Mouse (Mus musculus) liver, adult (tissue): ENCODE data around the gene Fbxo47.

Experiments
- GATA4 ChIP-seq: IDR thresholded peaks from 2 replicates; pipeline ENCODE4 v1.6.1; 2014; ENCODE audit warnings: mild to moderate bottlenecking, low read length; ENCODE audit not compliant: insufficient replicate concordance

The Fbxo47 gene

DNA sequence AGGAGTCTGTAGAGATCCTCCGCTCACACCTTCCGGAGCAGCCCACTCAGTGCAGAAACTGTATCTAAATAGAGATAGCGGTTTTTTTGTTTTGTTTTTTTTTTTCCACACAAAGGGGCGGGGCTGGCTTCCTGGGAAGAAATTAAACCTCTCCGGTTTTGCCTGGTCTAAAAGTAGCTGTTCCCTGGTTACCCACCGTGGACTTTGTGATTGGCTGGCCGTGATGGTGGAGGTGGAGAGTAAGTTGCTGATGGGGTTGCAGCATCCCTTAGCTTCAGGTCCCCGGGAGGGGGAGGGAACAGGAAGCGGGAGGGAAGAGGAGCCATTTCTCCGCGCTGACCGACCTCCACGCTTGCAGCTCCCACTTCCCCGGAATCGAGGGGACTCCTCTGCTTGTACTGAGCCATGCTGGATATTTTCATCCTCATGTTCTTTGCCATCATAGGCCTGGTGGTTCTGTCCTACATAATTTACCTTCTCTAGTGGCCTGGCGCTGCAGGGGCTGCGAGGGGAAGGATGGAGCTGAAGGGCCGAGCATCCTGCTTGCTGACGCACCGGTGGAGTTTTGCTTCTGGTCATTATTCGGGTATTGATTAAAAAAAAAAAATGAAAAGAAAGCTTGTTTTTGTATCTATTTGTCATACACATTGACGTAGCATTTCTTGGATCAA, 42.8 kb downstream of the Fbxo47 start:
- peak; percentile 17; the same call in 1 of the 2 replicates for TF ChIP-seq GATA4

- TF ChIP-seq GATA4: no peak
Observed at GRCm38 (mm10) chr11:97840539-97840954, 43.4 kb downstream of the Fbxo47 start, which contains the start of gene B230217C12Rik. Gene B230217C12Rik (plus strand): TSS chr11:97840780.

GRCm38 (mm10) chr11:97840135-97840490, 43.8 kb downstream of the Fbxo47 start:
- TF ChIP-seq GATA4: no peak

DNA sequence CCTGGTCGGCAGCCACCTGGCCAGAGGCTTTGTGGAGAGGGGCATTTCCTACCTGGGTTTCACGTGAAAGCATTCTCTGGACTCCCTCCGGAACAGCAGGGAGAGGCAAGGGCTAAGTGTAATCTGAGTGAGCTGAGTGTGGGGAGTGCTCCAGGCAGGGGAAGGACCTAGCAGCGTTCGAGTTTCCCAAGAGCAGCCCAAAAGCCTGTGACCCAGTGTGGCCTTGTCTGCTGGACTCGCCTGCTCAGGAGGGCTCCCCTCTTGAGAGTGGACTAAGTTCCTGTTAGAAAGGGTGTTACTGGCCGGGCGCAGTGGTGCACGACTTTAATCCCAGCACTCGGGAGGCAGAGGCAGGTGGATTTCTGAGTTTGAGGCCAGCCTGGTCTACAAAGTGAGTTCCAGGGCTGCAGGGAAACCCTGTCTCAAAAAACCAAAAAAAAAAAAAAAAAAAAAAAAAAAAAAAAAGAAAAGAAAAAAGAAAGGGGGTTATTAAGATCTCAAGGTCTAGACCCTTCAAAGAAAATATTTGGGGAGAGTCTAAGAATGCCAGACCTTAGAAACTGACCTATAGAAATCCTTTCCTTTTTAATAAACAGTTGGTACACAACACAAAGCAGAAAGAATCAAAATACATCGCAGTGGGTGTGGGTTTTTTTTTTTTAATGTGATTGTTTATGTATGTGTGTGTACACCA, 44.4 kb downstream of the Fbxo47 start:
- TF ChIP-seq GATA4: no peak

GRCm38 (mm10) chr11:97838779-97839440, 45.0 kb downstream of the Fbxo47 start:
- no peak for TF ChIP-seq GATA4

DNA sequence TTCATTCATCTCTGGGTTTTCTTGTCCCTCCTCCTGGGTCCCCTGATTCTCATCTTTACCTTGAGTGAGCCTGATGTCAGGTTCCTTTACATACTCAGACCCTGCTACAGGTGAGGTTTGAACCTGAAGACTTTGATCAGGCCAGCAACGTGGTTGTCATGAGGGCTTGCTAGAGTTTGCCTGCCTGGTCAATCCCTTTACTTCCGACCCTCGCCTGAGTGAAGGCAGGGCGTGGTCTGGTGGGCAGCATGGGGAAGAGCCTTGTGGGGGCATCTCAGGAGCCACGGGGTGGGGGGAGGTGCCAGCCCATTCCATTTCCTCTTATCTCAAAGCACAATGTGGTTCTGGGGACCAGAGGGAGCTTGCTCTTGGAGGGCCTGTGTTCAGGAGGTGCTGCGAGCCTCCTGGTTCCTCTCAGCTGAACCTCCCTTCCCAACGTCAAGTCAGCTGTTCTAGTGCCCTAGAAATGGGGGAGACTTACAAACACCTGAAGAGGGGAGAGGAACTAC, 46.3 kb downstream of the Fbxo47 start:
- TF ChIP-seq GATA4: no peak

DNA sequence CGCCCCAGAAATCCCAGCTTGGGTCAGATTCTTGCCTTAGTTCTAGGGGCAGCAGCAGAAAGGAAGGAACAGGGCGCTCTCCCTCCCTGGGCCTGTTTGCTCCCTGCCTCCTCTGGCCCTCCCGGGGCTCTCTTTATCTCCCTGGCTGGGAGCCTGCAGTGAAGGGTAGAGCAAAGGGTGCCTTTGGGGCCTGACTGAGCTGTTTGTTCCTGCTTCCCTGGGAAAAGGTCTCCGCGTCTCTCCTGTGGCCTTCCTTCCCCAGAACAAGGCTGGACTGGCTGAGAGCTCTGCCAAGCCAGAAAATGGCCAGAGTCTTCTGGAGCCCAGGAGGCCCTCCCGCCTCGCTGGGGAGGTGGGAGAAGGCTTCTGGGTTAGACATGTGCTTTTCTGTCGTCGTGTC, 46.9 kb downstream of the Fbxo47 start:
- TF ChIP-seq GATA4: peak; percentile 58; the same call in 1 of the 2 replicates

GRCm38 (mm10) chr11:97836541-97836940, 47.4 kb downstream of the Fbxo47 start:
- TF ChIP-seq GATA4: no peak

GRCm38 (mm10) chr11:97833352-97833751, 50.6 kb downstream of the Fbxo47 start:
- no peak for TF ChIP-seq GATA4

- peak; percentile 12; the same call in 1 of the 2 replicates for TF ChIP-seq GATA4
Observed at GRCm38 (mm10) chr11:97832001-97832400, 52.0 kb downstream of the Fbxo47 start.

DNA sequence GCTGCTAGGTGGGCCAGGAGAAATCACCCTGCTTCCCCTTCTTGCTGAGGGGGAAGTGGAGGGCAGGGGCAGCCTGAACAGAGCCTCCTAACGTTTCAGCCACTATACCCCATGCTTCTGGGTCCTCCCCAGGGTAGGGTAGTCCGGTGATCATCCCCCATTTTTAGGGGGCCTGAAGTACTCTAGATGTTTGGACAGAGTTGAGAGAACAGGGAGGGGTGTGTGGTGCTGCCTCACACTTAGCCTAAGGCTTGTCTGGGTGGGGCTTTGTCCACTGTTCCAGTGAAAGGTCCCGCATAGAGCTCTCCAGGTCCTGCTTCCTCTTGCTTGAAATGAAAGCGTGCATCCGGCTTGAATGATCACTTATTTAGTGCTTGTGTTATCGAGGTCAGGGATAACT, 53.5 kb downstream of the Fbxo47 start:
- TF ChIP-seq GATA4: no peak

DNA sequence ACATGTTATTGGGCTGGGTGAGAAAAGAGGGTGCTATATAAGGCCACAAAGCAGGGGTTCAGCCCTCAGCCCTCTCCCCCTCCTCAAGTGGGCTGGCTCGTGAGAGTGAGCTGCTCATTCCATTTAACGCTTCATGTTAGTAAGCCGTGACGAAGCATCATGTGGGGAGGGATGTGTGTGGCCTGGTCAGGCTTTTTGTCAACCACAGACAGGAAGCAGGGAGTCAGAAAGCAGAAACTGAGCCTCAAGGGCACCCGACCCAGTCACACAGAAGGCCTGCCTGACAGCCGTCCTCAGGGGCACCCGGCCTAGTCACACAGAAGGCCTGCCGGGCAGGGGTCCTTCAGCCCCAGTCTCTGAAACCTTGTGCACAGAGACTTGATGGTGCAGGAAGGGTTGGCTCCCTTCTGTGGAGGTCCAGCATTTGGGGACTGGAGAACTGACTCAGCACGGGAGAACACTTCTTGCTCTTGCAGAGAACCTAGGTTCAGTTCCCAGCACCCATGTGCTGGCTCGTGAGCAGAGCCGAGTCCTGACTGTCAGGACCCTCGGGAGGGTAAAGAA, 54.0 kb downstream of the Fbxo47 start:
- no peak for TF ChIP-seq GATA4

DNA sequence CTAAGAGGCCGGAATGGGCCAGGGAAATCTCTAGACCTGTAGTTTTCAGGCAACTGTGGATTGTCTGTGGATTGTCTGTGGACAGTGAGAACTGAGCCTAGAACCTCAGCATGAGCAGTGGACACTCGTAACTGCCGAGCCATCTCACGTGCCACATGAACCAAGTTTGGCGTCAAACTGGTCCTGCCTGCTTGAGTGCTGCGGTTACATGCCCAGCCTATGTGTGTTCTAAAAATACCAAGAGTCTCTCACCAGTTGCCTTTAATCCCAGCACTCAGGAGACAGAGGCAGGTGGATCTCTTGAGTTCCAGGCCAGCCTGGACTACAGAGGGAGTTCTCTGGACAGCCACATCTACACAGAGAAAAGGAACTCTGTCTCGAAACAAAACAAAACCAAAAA, 54.6 kb downstream of the Fbxo47 start:
- TF ChIP-seq GATA4: no peak

DNA sequence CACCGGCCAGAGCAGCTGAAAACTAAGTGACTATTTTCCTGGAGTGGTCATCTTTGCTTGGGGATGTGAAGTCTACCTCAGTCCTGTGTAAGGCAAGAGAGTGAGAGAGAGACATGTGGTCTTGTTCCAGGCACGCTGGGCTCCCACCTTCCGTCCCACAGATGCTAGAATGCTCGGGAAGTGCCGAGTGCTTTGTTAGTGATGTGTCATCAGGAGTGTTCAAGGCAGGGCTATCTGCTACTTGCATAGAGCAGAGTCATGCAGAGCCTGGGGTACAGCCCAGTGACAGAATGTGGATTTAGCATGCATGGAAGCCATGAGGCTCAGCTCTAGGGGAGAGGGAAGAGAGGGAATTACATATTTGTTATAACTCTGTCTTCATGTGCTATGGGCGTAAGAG, 56.3 kb downstream of the Fbxo47 start:
- no peak for TF ChIP-seq GATA4

- no peak for TF ChIP-seq GATA4
Observed at GRCm38 (mm10) chr11:97826414-97826813, 57.5 kb downstream of the Fbxo47 start.
